Mouse (Mus musculus) embryonic facial prominence, embryonic 14.5 days (tissue): Measurements from ENCODE around the gene Gm11565. TPM values are rescaled to one million over a fixed set of nuclear protein-coding genes. Genes with fewer than 3 reads are reported as not detected.
"Not testable (repeated sequence)": the region's sequence is repeated elsewhere in the genome, so short reads cannot be mapped to it uniquely, and the experiment has no call there.

Experiments
- ATAC-seq: fragments of 200-750 bp; cut with Nextera tagmentation; 2 replicates; pipeline ENCODE4 v1.8.0; 2017; ENCODE audit warnings: low read depth, moderate number of reproducible peaks, moderate TSS enrichment
- DNase-seq: peaks from one replicate; pipeline ENCODE4 v3.0.0-alpha.2; 2015; ENCODE audit warnings: low spot score
- H3K27ac ChIP-seq: fragments of 300-500 bp; sonication (generic); replicated peaks from 2 replicates; pipeline ENCODE4 v1.5.1; 2014; ENCODE audit warnings: low read depth, mild to moderate bottlenecking, low read length, moderate library complexity
- H3K27me3 ChIP-seq: fragments of 300-500 bp; sonication (generic); replicated peaks from 2 replicates; pipeline ENCODE4 v1.6.1; 2014; ENCODE audit warnings: low read length; ENCODE audit not compliant: control insufficient read depth, insufficient read depth
- H3K36me3 ChIP-seq: fragments of 300-500 bp; sonication (generic); 2 replicates; pipeline ENCODE4 v1.6.1; 2014; ENCODE audit warnings: low read length, mixed read lengths; ENCODE audit not compliant: control insufficient read depth, insufficient read depth
- H3K4me1 ChIP-seq: fragments of 300-500 bp; sonication (generic); 2 replicates; pipeline ENCODE4 v1.6.1; 2014; ENCODE audit warnings: antibody characterized with exemption, low read length; ENCODE audit not compliant: control insufficient read depth, insufficient read depth
- H3K4me2 ChIP-seq: fragments of 300-500 bp; sonication (generic); 2 replicates; pipeline ENCODE4 v1.6.1; 2014; ENCODE audit warnings: low read depth, mild to moderate bottlenecking, low read length, moderate library complexity, mixed read lengths
- H3K4me3 ChIP-seq: fragments of 300-500 bp; sonication (generic); 2 replicates; pipeline ENCODE4 v1.5.1; 2014; ENCODE audit warnings: low read depth, mild to moderate bottlenecking, low read length
- H3K9ac ChIP-seq: fragments of 300-500 bp; sonication (generic); 2 replicates; pipeline ENCODE4 v1.6.1; 2014; ENCODE audit warnings: low read depth, mild to moderate bottlenecking, low read length, moderate library complexity, mixed read lengths
- H3K9me3 ChIP-seq: fragments of 300-500 bp; sonication (generic); 2 replicates; pipeline ENCODE4 v1.6.1; 2016; ENCODE audit warnings: low read length; ENCODE audit not compliant: control insufficient read depth
- WGBS: fragments of 180-500 bp; shearing (Covaris S2); extraction: QIAGEN DNeasy Blood & Tissue Kit; methylation state at CpG from one replicate; pipeline ENCODE4 v1.1.7; 2014; 5-methylcytosine and 5-hydroxymethylcytosine counted together
- polyA plus RNA-seq: library from polyadenylated mRNA; unstranded; fragments of >200 nt; fragmentation: Nextera tagmentation; extraction: Ambion mirVana; gene quantifications from 2 replicates; pipeline ENCODE4 v1.2.1, GENCODE M21; 2014

Gm11565 gene
- polyA plus RNA-seq = not detected in 2 replicates

GRCm38 (mm10) chr11:99914451-99914850 lies at the start of gene Gm11565:
Gene Gm11565 (plus strand): TSS chr11:99914751.
- Histone ChIP-seq H3K36me3 (no peaks in the 10 kb centered on the region), H3K27me3 (no peaks in the 10 kb centered on the region), H3K4me1 (no peaks in the 10 kb centered on the region), H3K4me2 (no peak within 1 kb of the TSS), H3K4me3 (no peak within 1 kb of the TSS), H3K27ac (no peak within 1 kb of the TSS), H3K9me3 (no peaks in the 10 kb centered on the region), H3K9ac (no peak within 1 kb of the TSS)
- ATAC-seq = no peak
- 81% methylated on average over 3 of the region's 3 CpGs for WGBS
- no peak for DNase-seq

GRCm38 (mm10) chr11:99873089-99873488 lies 41.5 kb upstream of the Gm11565 start, which contains the start of gene Krtap9-1:
Gene Krtap9-1 (plus strand): TSS chr11:99873389.
- H3K4me3 ChIP-seq, ATAC-seq, H3K27me3 ChIP-seq, H3K36me3 ChIP-seq, H3K9ac ChIP-seq, H3K4me1 ChIP-seq, H3K9me3 ChIP-seq, H3K4me2 ChIP-seq, H3K27ac ChIP-seq, DNase-seq: not testable (repeated sequence)
- 50% methylated on average over 1 of the region's 1 CpGs for WGBS

DNA sequence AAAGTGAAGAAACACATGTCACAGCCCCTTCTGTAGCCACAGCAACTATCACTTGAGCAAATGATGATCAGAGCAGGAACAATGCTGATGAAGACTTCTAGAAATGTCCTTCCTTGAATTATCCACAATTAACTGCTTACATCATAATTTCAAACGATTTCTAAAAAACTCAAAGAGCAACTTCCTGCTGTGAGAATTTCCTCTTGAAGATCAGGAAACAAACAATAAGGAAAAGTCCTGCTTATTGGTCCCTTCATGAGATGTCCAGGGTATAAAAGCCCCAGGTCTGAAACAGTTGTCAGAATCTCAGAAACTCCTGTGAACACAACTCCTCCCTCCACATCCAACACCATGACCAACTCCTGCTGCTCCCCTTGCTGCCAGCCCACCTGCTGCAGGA lies 35.7 kb upstream of the Gm11565 start, which contains the start of gene Gm11567:
Gm11567 (plus strand) TSS at position 301 of the 400 bp plus-strand sequence.
- not testable (repeated sequence) for H3K4me1 ChIP-seq, H3K9ac ChIP-seq, H3K36me3 ChIP-seq, ATAC-seq, H3K27ac ChIP-seq, H3K4me3 ChIP-seq, H3K4me2 ChIP-seq, H3K27me3 ChIP-seq, DNase-seq, H3K9me3 ChIP-seq
- WGBS = 54% methylated on average over 1 of the region's 1 CpGs

- no peak for DNase-seq
- no peak for ATAC-seq
- Histone ChIP-seq H3K9me3 (no peaks in the 10 kb centered on the region), H3K27ac (no peak within 1 kb of the TSS), H3K4me2 (no peak within 1 kb of the TSS), H3K4me3 (no peak within 1 kb of the TSS), H3K4me1 (no peaks in the 10 kb centered on the region), H3K27me3 (no peaks in the 10 kb centered on the region), H3K9ac (no peak within 1 kb of the TSS), H3K36me3 (no peaks in the 10 kb centered on the region)
- 73% methylated on average over 1 of the region's 2 CpGs for WGBS
These were observed 6.9 kb upstream of the Gm11565 start, which contains the start of gene Krtap31-1 for GRCm38 (mm10) chr11:99907620-99908019. Gene Krtap31-1 (plus strand): TSS chr11:99907920.

DNA sequence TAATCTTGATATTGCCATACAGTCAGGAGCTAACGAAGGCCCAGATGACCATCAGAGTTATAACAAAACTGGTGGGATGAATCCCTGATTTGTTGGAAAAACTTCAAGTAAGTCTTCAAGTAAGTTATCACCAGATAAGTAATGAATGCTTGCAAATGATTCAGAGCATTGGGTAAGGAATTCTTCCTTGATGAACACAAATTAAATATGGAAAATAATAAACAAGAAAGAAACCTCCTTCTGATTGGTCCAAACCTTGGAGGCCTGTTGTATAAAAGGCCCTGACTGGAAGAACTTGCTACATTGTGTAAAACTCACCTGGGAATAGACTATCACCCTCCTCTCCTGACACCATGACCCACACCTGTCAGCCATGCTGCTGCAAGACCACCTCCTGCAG lies 21.4 kb downstream of the Gm11565 start, which contains the start of gene Krtap31-2:
Krtap31-2 (plus strand) TSS at position 301 of the 400 bp plus-strand sequence.
- H3K9ac ChIP-seq = no peak within 1 kb of the TSS
- DNase-seq (no peak), ATAC-seq (no peak)
- 88% methylated on average over 1 of the region's 1 CpGs for WGBS
- H3K4me2 ChIP-seq = no peak within 1 kb of the TSS
- H3K4me1 ChIP-seq = no peaks in the 10 kb centered on the region
- no peaks in the 10 kb centered on the region for H3K36me3 ChIP-seq
- H3K4me3 ChIP-seq = no peak within 1 kb of the TSS
- H3K27me3 ChIP-seq = no peaks in the 10 kb centered on the region
- H3K27ac ChIP-seq = no peak within 1 kb of the TSS
- H3K9me3 ChIP-seq = no peaks in the 10 kb centered on the region

DNA sequence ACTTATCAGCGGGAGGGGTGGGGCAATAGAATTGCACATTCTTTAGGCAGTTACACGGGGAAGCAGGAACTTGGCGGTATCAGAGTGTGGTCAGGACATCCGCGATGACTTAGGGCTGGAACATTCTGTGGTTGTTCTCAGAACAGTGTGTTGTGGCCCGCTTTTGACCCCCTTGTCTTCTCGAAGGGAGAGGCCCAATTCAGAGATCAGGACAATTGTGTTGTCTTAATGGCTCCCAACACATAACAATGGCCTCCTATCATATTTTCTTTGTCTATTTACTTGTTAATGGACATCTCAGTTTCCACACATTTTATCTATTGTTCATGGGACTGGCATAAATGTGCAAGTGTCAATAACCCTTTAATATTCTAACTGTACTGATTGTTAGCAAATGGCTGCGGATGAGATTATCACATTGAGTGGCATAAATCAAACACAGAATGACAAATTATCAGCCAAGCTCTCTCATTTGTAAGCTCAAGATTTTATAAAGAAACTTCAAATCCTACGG lies 23.3 kb downstream of the Gm11565 start:
- WGBS = 80% methylated on average over 9 of the region's 9 CpGs
- Histone ChIP-seq H3K4me2 (no peak overlapping the region), H3K9ac (no peak overlapping the region), H3K4me1 (no peaks in the 10 kb centered on the region), H3K9me3 (no peaks in the 10 kb centered on the region), H3K4me3 (no peak overlapping the region), H3K27ac (no peak overlapping the region), H3K36me3 (no peaks in the 10 kb centered on the region), H3K27me3 (no peaks in the 10 kb centered on the region)
- ATAC-seq = no peak
- no peak for DNase-seq

DNA sequence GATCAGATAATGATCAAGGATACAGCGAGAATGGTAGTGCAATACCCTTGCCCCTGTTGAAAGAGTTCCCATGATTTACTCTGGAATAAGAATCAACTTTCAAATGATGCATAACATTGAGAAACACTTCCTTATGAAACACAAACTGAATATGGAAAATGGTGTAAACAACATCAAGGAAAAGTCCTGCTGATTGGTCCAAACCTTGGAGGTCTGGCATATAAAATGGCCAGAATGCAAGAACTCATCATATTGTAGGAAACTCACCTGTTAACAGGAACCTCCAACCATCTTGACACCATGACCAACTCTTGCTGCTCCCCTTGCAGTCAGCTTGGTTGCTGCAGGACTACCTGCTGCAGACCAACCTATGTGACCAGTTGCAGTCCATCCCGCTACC lies 33.6 kb downstream of the Gm11565 start, which contains the start of gene Krtap9-5:
Krtap9-5 (plus strand) TSS at position 301 of the 400 bp plus-strand sequence.
- H3K4me3 ChIP-seq = no peak within 1 kb of the TSS
- no peak for ATAC-seq
- H3K9me3 ChIP-seq = no peaks in the 10 kb centered on the region
- H3K36me3 ChIP-seq = no peaks in the 10 kb centered on the region
- H3K4me2 ChIP-seq = no peak within 1 kb of the TSS
- no peaks in the 10 kb centered on the region for H3K4me1 ChIP-seq
- no peak for DNase-seq
- no peak within 1 kb of the TSS for H3K27ac ChIP-seq
- H3K9ac ChIP-seq = no peak within 1 kb of the TSS
- WGBS = 88% methylated on average over 2 of the region's 2 CpGs
- H3K27me3 ChIP-seq = no peaks in the 10 kb centered on the region

DNA sequence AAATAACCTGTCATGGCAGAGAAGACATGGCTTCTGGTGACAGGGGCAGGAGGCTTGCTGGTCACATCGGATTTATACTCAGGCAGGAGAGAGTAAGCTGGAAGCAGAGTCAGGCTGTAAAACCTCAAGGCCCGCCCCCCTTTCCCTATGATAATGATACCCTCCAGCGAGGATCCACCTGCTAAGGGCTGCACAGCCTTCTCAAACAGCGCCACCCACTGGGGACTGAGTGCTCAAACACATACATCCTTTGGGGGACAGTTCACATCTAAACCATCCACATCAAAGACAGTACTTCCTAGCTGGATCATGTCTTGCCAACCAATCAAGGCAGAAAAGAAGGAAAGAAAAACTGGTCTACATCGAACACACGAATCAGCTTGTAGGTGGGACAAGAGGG lies 49.7 kb downstream of the Gm11565 start:
- 52% methylated on average over 6 of the region's 6 CpGs for WGBS
- DNase-seq (no peak), ATAC-seq (no peak)
- Histone ChIP-seq H3K9me3 (no peaks in the 10 kb centered on the region), H3K4me1 (no peaks in the 10 kb centered on the region), H3K27me3 (no peaks in the 10 kb centered on the region), H3K36me3 (no peaks in the 10 kb centered on the region), H3K9ac (no peak overlapping the region), H3K27ac (no peak overlapping the region), H3K4me3 (no peak overlapping the region), H3K4me2 (no peak overlapping the region)
